Mouse (Mus musculus): ENCODE data around the gene Clasp2. TPM values are rescaled to one million over a fixed set of nuclear protein-coding genes. Genes with fewer than 3 reads are reported as not detected.

The Clasp2 gene
- polyA plus RNA-seq, 2 experiments = 18.7 to 21.4 TPM

- 24% methylated on average over 11 of the region's 11 CpGs for WGBS
- DNase-seq (ENCODE audit: low spot score) = no peak
- H3K27ac ChIP-seq (replicated peaks; ENCODE audit: low read depth, low read length) = 0 out of 2 replicates have a peak overlapping the region, but pooled peaks have one; percentile 83
These were observed 191.2 kb downstream of the Clasp2 start for GRCm38 (mm10) chr9:113932501-113932900.

GRCm38 (mm10) chr9:113935638-113936037, 194.4 kb downstream of the Clasp2 start:
- Histone ChIP-seq H3K36me3 (ENCODE audit: control insufficient read depth, insufficient read depth, low read length) (no peaks in the 10 kb centered on the region; the same call in 1 of the 2 replicates), H3K4me1 (ENCODE audit: control insufficient read depth, insufficient read depth, low read length) (peaks cover 15% of the 10 kb centered on the region), H3K4me2 (replicated peaks; ENCODE audit: low read depth, low read length, severe bottlenecking) (no peak overlapping the region), H3K27me3 (ENCODE audit: control insufficient read depth, insufficient read depth, low read length) (no peaks in the 10 kb centered on the region), H3K9ac (ENCODE audit: low read depth, low read length, severe bottlenecking) (no peak overlapping the region), H3K27ac (replicated peaks; ENCODE audit: low read depth, low read length) (no peak overlapping the region), H3K4me3 (replicated peaks; ENCODE audit: low read length) (no peak overlapping the region), H3K9me3 (ENCODE audit: control insufficient read depth, low read length) (no peaks in the 10 kb centered on the region)
- ATAC-seq (ENCODE audit: low FRiP score, low read depth) = no peak
- no peak for DNase-seq (ENCODE audit: low spot score)
- no peak for TF ChIP-seq POLR2A (IDR thresholded peaks at IDR 0.05; ENCODE audit: borderline replicate concordance, extremely low read depth, insufficient read depth, insufficient read length)
- 79% methylated on average over 5 of the region's 5 CpGs for WGBS

More at GRCm38 (mm10) chr9:113932501-113932900, 191.2 kb downstream of the Clasp2 start:
- no peaks in the 10 kb centered on the region for H3K9me3 ChIP-seq (ENCODE audit: control insufficient read depth, low read length)
- H3K36me3 ChIP-seq (ENCODE audit: control insufficient read depth, insufficient read depth, low read length) = no peaks in the 10 kb centered on the region
- H3K27me3 ChIP-seq (ENCODE audit: control insufficient read depth, insufficient read depth, low read length) = no peaks in the 10 kb centered on the region
- H3K4me1 ChIP-seq (ENCODE audit: control insufficient read depth, insufficient read depth, low read length) = peaks cover 15% of the 10 kb centered on the region
- peak overlapping the region; percentile 85 for H3K4me2 ChIP-seq (replicated peaks; ENCODE audit: low read depth, low read length, severe bottlenecking)
- ATAC-seq (ENCODE audit: low FRiP score, low read depth) = no peak
- TF ChIP-seq POLR2A (IDR thresholded peaks at IDR 0.05; ENCODE audit: borderline replicate concordance, extremely low read depth, insufficient read depth, insufficient read length) = no peak
- peak overlapping the region; percentile 93 for H3K9ac ChIP-seq (ENCODE audit: low read depth, low read length, severe bottlenecking)
- peak overlapping the region; percentile 95 for H3K4me3 ChIP-seq (replicated peaks; ENCODE audit: low read length)

- TF ChIP-seq POLR2A (IDR thresholded peaks at IDR 0.05; ENCODE audit: borderline replicate concordance, extremely low read depth, insufficient read depth, insufficient read length) = no peak
These were observed 198.0 kb downstream of the Clasp2 start for GRCm38 (mm10) chr9:113939063-113939850.

GRCm38 (mm10) chr9:113941103-113941805, 200.0 kb downstream of the Clasp2 start:
- H3K27me3 ChIP-seq (ENCODE audit: control insufficient read depth, insufficient read depth, low read length) = no peaks in the 10 kb centered on the region
- ATAC-seq (ENCODE audit: low FRiP score, low read depth) (no peak), DNase-seq (ENCODE audit: low spot score) (no peak)
- H3K27ac ChIP-seq (replicated peaks; ENCODE audit: low read depth, low read length) = no peak overlapping the region
- TF ChIP-seq POLR2A (IDR thresholded peaks at IDR 0.05; ENCODE audit: borderline replicate concordance, extremely low read depth, insufficient read depth, insufficient read length) = no peak
- no peaks in the 10 kb centered on the region for H3K9me3 ChIP-seq (ENCODE audit: control insufficient read depth, low read length)
- H3K4me1 ChIP-seq (ENCODE audit: control insufficient read depth, insufficient read depth, low read length) = no peaks in the 10 kb centered on the region
- WGBS = 89% methylated on average over 3 of the region's 3 CpGs
- H3K4me3 ChIP-seq (replicated peaks; ENCODE audit: low read length) = no peak overlapping the region
- no peak overlapping the region for H3K9ac ChIP-seq (ENCODE audit: low read depth, low read length, severe bottlenecking)
- no peak overlapping the region for H3K4me2 ChIP-seq (replicated peaks; ENCODE audit: low read depth, low read length, severe bottlenecking)
- H3K36me3 ChIP-seq (ENCODE audit: control insufficient read depth, insufficient read depth, low read length) = peaks cover 15% of the 10 kb centered on the region

More at GRCm38 (mm10) chr9:113939063-113939850, 198.0 kb downstream of the Clasp2 start:
- Histone ChIP-seq H3K4me3 (replicated peaks; ENCODE audit: low read length) (no peak overlapping the region), H3K27ac (replicated peaks; ENCODE audit: low read depth, low read length) (no peak overlapping the region), H3K27me3 (ENCODE audit: control insufficient read depth, insufficient read depth, low read length) (no peaks in the 10 kb centered on the region), H3K9ac (ENCODE audit: low read depth, low read length, severe bottlenecking) (no peak overlapping the region), H3K36me3 (ENCODE audit: control insufficient read depth, insufficient read depth, low read length) (no peaks in the 10 kb centered on the region; the same call in 1 of the 2 replicates), H3K9me3 (ENCODE audit: control insufficient read depth, low read length) (no peaks in the 10 kb centered on the region), H3K4me1 (ENCODE audit: control insufficient read depth, insufficient read depth, low read length) (no peaks in the 10 kb centered on the region; the same call in 1 of the 2 replicates), H3K4me2 (replicated peaks; ENCODE audit: low read depth, low read length, severe bottlenecking) (no peak overlapping the region)
- no peak for ATAC-seq (ENCODE audit: low FRiP score, low read depth)
- WGBS = 84% methylated on average over 9 of the region's 9 CpGs
- DNase-seq (ENCODE audit: low spot score) = no peak

GRCm38 (mm10) chr9:113943372-113943771, 202.1 kb downstream of the Clasp2 start:
- no peak for TF ChIP-seq POLR2A (IDR thresholded peaks at IDR 0.05; ENCODE audit: borderline replicate concordance, extremely low read depth, insufficient read depth, insufficient read length)
- H3K4me2 ChIP-seq (replicated peaks; ENCODE audit: low read depth, low read length, severe bottlenecking) = no peak overlapping the region
- no peak overlapping the region for H3K4me3 ChIP-seq (replicated peaks; ENCODE audit: low read length)
- ATAC-seq (ENCODE audit: low FRiP score, low read depth) (no peak), DNase-seq (ENCODE audit: low spot score) (no peak)
- peaks cover 27% of the 10 kb centered on the region for H3K36me3 ChIP-seq (ENCODE audit: control insufficient read depth, insufficient read depth, low read length)
- no peak overlapping the region for H3K27ac ChIP-seq (replicated peaks; ENCODE audit: low read depth, low read length)
- WGBS = 92% methylated on average over 1 of the region's 1 CpGs
- no peaks in the 10 kb centered on the region for H3K4me1 ChIP-seq (ENCODE audit: control insufficient read depth, insufficient read depth, low read length)
- H3K9me3 ChIP-seq (ENCODE audit: control insufficient read depth, low read length) = no peaks in the 10 kb centered on the region
- H3K9ac ChIP-seq (ENCODE audit: low read depth, low read length, severe bottlenecking) = no peak overlapping the region
- no peaks in the 10 kb centered on the region for H3K27me3 ChIP-seq (ENCODE audit: control insufficient read depth, insufficient read depth, low read length)

Data from limb, embryonic 14.5 days (tissue).